In genomic region chr15:31004468-31004867, GRCm38 (mm10) we compare ENCODE assay signal across 23 mouse cellular contexts.
DNase-seq lines count a peak whose midpoint lies in the region; ATAC-seq lines count a peak whose summit lies in the region.
"Had no signal": no experiment of that assay in that cellular context is flagged by ENCODE, and none has a peak within 500 bp of the region (broad histone marks: within the 10 kb centered on the region; RNA-seq: fewer than 3 reads in every experiment).

No protein-coding gene starts in this region.

- DNase-seq in embryonic facial prominence, embryonic 14.5 days (ENCODE audit: low spot score) = no peak
- DNase-seq in embryonic facial prominence, embryonic 10.5 days (ENCODE audit: low spot score) = no peak
- DNase-seq in frontal cortex, postnatal 36 days (ENCODE audit: low spot score in 2 of 2) = no peak
- DNase-seq in layer of hippocampus, adult 8-10 months (ENCODE audit: low spot score in 2 of 2) = peak; percentile 9 to 20
- no peak for DNase-seq in layer of hippocampus, adult 9-10 months (ENCODE audit: low spot score)
- peak; percentile 26 for DNase-seq in telencephalon, adult 2 months (ENCODE audit: low read depth, low spot score)
- no peak for DNase-seq in urinary bladder, postnatal 25 days (ENCODE audit: low spot score)
- DNase-seq: adrenal gland, postnatal 10 days; B cell, adult 2 months; cerebellum, adult 18-20 months; cerebellum, adult 9-11 months; cerebellum, postnatal 36 days; gastrocnemius, postnatal 10 days; heart, adult 2 months had no signal

- no peaks in the 10 kb centered on the region for H3K36me3 ChIP-seq in embryonic facial prominence, embryonic 14.5 days (ENCODE audit: control insufficient read depth, insufficient read depth, low read length)
- H3K36me3 ChIP-seq in embryonic facial prominence, embryonic 10.5 days (replicated peaks) = no peaks in the 10 kb centered on the region
- H3K36me3 ChIP-seq: embryonic facial prominence, embryonic 15.5 days; G1E; heart, embryonic 12.5 days; intestine, embryonic 15.5 days had no signal

- H3K4me3 ChIP-seq in embryonic facial prominence, embryonic 14.5 days (ENCODE audit: low read depth, low read length) = no peak overlapping the region
- no peak overlapping the region for H3K4me3 ChIP-seq in embryonic facial prominence, embryonic 10.5 days
- H3K4me3 ChIP-seq: embryonic facial prominence, embryonic 15.5 days; erythroblast, embryonic 14.5 days; heart, adult 2 months; heart, embryonic 12.5 days; hindbrain, embryonic 10.5 days; intestine, embryonic 15.5 days had no signal

- H3K9me3 ChIP-seq in embryonic facial prominence, embryonic 14.5 days (ENCODE audit: control insufficient read depth, low read length) = no peaks in the 10 kb centered on the region
- H3K9me3 ChIP-seq in embryonic facial prominence, embryonic 10.5 days = no peaks in the 10 kb centered on the region
- H3K9me3 ChIP-seq: embryonic facial prominence, embryonic 15.5 days; G1E; heart, embryonic 12.5 days; hindbrain, embryonic 10.5 days; intestine, embryonic 15.5 days had no signal

- no peak overlapping the region for H3K9ac ChIP-seq in embryonic facial prominence, embryonic 14.5 days (ENCODE audit: low read depth, low read length)
- H3K9ac ChIP-seq: embryonic facial prominence, embryonic 15.5 days; heart, embryonic 12.5 days; hindbrain, embryonic 14.5 days; intestine, embryonic 15.5 days had no signal

- no peaks in the 10 kb centered on the region for H3K27me3 ChIP-seq in embryonic facial prominence, embryonic 14.5 days (replicated peaks; ENCODE audit: control insufficient read depth, insufficient read depth, low read length)
- H3K27me3 ChIP-seq in embryonic facial prominence, embryonic 10.5 days (replicated peaks; ENCODE audit: low read depth, poor library complexity, severe bottlenecking) = no peaks in the 10 kb centered on the region
- H3K27me3 ChIP-seq: embryonic facial prominence, embryonic 15.5 days; heart, embryonic 12.5 days; intestine, embryonic 15.5 days had no signal

- H3K4me1 ChIP-seq in embryonic facial prominence, embryonic 14.5 days (ENCODE audit: control insufficient read depth, insufficient read depth, low read length) = no peaks in the 10 kb centered on the region
- no peaks in the 10 kb centered on the region for H3K4me1 ChIP-seq in embryonic facial prominence, embryonic 10.5 days
- H3K4me1 ChIP-seq: embryonic facial prominence, embryonic 15.5 days; heart, embryonic 12.5 days; hindbrain, embryonic 10.5 days; intestine, embryonic 15.5 days had no signal

- 0 out of 2 replicates have a peak, but pooled peaks have one; percentile 30 for ATAC-seq in embryonic facial prominence, embryonic 14.5 days (ENCODE audit: low read depth)
- ATAC-seq in frontal cortex, adult (ENCODE audit: low TSS enrichment) = peak; percentile 22; the same call in 1 of the 2 replicates
- ATAC-seq: CD4-positive, CD25-positive, alpha-beta regulatory T cell, adult 4 months; intestine, embryonic 15.5 days had no signal

- 78% methylated on average over 5 of the region's 5 CpGs for WGBS in embryonic facial prominence, embryonic 14.5 days
- WGBS in embryonic facial prominence, embryonic 10.5 days = 89% methylated on average over 5 of the region's 5 CpGs

- no peak overlapping the region for H3K27ac ChIP-seq in embryonic facial prominence, embryonic 14.5 days (replicated peaks; ENCODE audit: low read depth, low read length)
- no peak overlapping the region for H3K27ac ChIP-seq in embryonic facial prominence, embryonic 10.5 days (replicated peaks)
- H3K27ac ChIP-seq: embryonic facial prominence, embryonic 15.5 days; heart, adult 2 months; hindbrain, embryonic 10.5 days; hindbrain, embryonic 14.5 days; intestine, embryonic 15.5 days had no signal

- H3K4me2 ChIP-seq in embryonic facial prominence, embryonic 14.5 days (ENCODE audit: low read depth, low read length) = no peak overlapping the region
- H3K4me2 ChIP-seq: embryonic facial prominence, embryonic 15.5 days; heart, embryonic 12.5 days; hindbrain, embryonic 14.5 days; intestine, embryonic 15.5 days had no signal

Comparison
In these comparisons a context has a peak if more than half of its experiments do, and no peak if none do; other contexts are left out.
1. DNase-seq: peak in layer of hippocampus, adult 8-10 months (2 of 2) and telencephalon, adult 2 months (single experiment); none in embryonic facial prominence, embryonic 14.5 days (single experiment), embryonic facial prominence, embryonic 10.5 days (single experiment), frontal cortex, postnatal 36 days (0 of 2), layer of hippocampus, adult 9-10 months (single experiment) and urinary bladder, postnatal 25 days (single experiment).